Mouse (Mus musculus): ENCODE measurements around the gene Slc6a11. TPM values are rescaled to one million over a fixed set of nuclear protein-coding genes. Genes with fewer than 3 reads are reported as not detected.

Slc6a11 gene
- polyA plus RNA-seq, 1 experiment from 2014 or later: 0.91 TPM

DNA sequence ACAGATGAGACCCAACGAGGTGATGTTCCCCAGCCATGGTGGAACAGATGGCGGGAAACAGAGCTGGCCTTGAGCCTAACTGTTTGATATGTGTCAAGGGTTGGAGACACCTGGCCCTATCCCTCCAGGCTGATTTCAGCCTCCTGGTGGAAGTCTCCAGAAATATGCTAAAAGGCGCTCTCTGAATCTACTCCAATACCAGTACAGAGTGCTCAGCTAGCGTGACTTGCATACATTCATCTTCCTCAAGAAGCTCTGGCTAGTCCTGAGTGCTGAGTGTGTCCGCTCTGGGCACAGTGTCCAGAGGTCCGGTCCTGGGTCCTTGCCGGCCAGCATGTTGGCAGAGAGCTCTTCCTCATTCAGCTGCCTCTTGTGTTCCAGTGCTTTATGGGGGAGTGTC, 27.8 kb downstream of the Slc6a11 start:
- Histone ChIP-seq H3K36me3 (ENCODE audit: control insufficient read depth, insufficient read depth, low read length) (no peaks in the 10 kb centered on the region), H3K4me2 (replicated peaks; ENCODE audit: low read depth, low read length) (no peak overlapping the region), H3K27ac (ENCODE audit: low read depth, low read length) (no peak overlapping the region), H3K27me3 (ENCODE audit: control insufficient read depth, insufficient read depth, low read length) (no peaks in the 10 kb centered on the region), H3K9ac (ENCODE audit: low read depth, low read length) (no peak overlapping the region), H3K4me3 (ENCODE audit: low read depth, low read length) (no peak overlapping the region), H3K4me1 (replicated peaks; ENCODE audit: control insufficient read depth, insufficient read depth, low read length) (no peaks in the 10 kb centered on the region), H3K9me3 (ENCODE audit: control insufficient read depth, low read length) (no peaks in the 10 kb centered on the region)
- DNase-seq (ENCODE audit: low spot score) (no peak), ATAC-seq (ENCODE audit: low FRiP score) (no peak)
- WGBS: 86% methylated on average over 7 of the region's 7 CpGs

DNA sequence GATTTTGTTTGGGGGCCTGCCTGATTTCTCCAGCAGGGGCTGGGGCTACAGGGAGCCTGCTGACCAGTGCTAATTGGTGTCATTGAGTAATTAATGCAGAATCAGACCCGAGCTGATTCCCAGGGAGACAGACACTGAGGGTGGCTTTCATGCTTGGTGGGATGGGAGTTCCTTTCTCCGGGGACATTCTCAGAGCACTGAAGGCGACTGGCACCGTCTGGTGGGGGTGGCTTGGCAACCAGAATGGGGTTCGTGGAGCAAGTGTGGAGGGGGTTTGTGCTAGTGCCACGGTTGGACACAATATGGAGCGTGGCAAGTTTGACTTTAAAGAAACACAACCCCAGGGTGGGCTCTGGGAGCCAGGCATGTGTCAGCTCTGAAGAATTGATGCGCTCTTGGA, 29.7 kb downstream of the Slc6a11 start:
- no peak for DNase-seq (ENCODE audit: low spot score)
- H3K27ac ChIP-seq (ENCODE audit: low read depth, low read length): no peak overlapping the region
- no peak overlapping the region for H3K4me2 ChIP-seq (replicated peaks; ENCODE audit: low read depth, low read length)
- 77% methylated on average over 8 of the region's 8 CpGs for WGBS
- H3K27me3 ChIP-seq (ENCODE audit: control insufficient read depth, insufficient read depth, low read length): no peaks in the 10 kb centered on the region
- H3K36me3 ChIP-seq (ENCODE audit: control insufficient read depth, insufficient read depth, low read length): no peaks in the 10 kb centered on the region
- H3K4me3 ChIP-seq (ENCODE audit: low read depth, low read length): no peak overlapping the region
- no peaks in the 10 kb centered on the region for H3K4me1 ChIP-seq (replicated peaks; ENCODE audit: control insufficient read depth, insufficient read depth, low read length)
- H3K9me3 ChIP-seq (ENCODE audit: control insufficient read depth, low read length): no peaks in the 10 kb centered on the region
- no peak overlapping the region for H3K9ac ChIP-seq (ENCODE audit: low read depth, low read length)
- no peak for ATAC-seq (ENCODE audit: low FRiP score)

DNA sequence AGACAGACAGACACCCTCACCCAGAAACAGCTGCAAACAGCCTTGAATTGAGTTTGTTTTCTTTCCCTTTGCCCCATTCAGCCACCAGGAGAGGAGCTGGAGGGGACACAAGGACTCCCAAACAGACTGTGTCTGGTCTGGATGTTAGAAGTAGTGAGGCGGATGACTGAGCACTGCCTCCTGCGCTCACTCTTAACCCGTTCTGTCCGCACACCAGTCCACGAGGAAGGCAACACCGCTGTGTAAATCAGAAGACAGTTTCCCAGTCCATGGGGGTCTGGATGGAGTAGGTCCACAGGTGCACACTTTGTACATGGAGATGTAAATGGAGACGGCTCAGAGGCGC, 43.0 kb downstream of the Slc6a11 start:
- peak; percentile 40 for DNase-seq (ENCODE audit: low spot score)
- H3K9ac ChIP-seq (ENCODE audit: low read depth, low read length): no peak overlapping the region; the same call in 1 of the 2 replicates

DNA sequence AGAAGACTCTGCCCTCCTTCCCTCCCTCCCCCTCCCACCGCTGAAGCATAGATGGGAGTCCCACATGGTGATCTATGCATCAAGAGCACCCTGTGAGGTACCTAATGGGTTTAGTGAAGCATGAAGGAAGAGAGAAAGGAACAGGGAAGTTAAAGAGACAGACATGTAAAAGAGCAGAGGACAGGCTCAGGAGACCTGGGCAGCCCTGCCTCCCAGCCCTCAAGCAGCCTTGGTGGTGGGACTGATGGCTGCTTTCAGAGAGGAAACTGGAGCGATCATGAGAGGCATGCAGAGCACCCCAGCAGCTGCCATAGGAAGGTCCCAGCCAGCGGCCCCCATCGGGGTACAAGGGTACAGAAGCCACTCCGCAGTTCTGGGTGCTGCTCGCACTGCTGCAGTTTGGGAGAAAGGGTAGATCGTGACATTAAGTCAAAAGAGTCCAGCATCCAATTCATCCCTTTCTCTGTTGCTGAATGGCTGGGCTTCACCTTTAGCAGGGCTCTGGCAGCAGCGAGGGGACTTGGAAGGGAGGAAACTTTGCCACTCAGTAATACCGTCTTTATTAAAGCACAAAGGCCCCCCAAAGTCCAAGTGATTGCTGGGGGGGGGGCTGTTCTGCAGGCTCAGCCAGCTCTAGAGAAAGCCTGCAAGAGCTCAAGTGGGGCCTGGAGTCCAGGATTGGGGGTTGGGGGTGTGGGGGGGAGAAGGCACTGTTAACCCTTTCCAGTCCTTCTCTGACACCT, 43.5 kb downstream of the Slc6a11 start:
- H3K4me2 ChIP-seq (replicated peaks; ENCODE audit: low read depth, low read length): peak overlapping the region; percentile 22
- H3K27ac ChIP-seq (ENCODE audit: low read depth, low read length): no peak overlapping the region
- H3K9me3 ChIP-seq (ENCODE audit: control insufficient read depth, low read length): no peaks in the 10 kb centered on the region
- 6% methylated on average over 9 of the region's 9 CpGs for WGBS
- peaks cover 6% of the 10 kb centered on the region; the same call in 1 of the 2 replicates for H3K4me1 ChIP-seq (replicated peaks; ENCODE audit: control insufficient read depth, insufficient read depth, low read length)
- ATAC-seq (ENCODE audit: low FRiP score): 0 out of 2 replicates have a peak, but pooled peaks have one; percentile 12
- H3K4me3 ChIP-seq (ENCODE audit: low read depth, low read length): no peak overlapping the region
- H3K36me3 ChIP-seq (ENCODE audit: control insufficient read depth, insufficient read depth, low read length): no peaks in the 10 kb centered on the region
- no peak for DNase-seq (ENCODE audit: low spot score)
- H3K9ac ChIP-seq (ENCODE audit: low read depth, low read length): no peak overlapping the region; the same call in 1 of the 2 replicates
- peaks cover 9% of the 10 kb centered on the region for H3K27me3 ChIP-seq (ENCODE audit: control insufficient read depth, insufficient read depth, low read length)

More for the DNA sequence above, 43.0 kb downstream of the Slc6a11 start:
- Histone ChIP-seq H3K36me3 (ENCODE audit: control insufficient read depth, insufficient read depth, low read length) (no peaks in the 10 kb centered on the region), H3K4me2 (replicated peaks; ENCODE audit: low read depth, low read length) (peak overlapping the region; percentile 22), H3K4me1 (replicated peaks; ENCODE audit: control insufficient read depth, insufficient read depth, low read length) (peaks cover 6% of the 10 kb centered on the region; the same call in 1 of the 2 replicates), H3K27me3 (ENCODE audit: control insufficient read depth, insufficient read depth, low read length) (peaks cover 9% of the 10 kb centered on the region), H3K27ac (ENCODE audit: low read depth, low read length) (no peak overlapping the region), H3K4me3 (ENCODE audit: low read depth, low read length) (no peak overlapping the region), H3K9me3 (ENCODE audit: control insufficient read depth, low read length) (no peaks in the 10 kb centered on the region)
- 1% methylated on average over 8 of the region's 8 CpGs for WGBS
- 0 out of 2 replicates have a peak, but pooled peaks have one; percentile 35 for ATAC-seq (ENCODE audit: low FRiP score)

DNA sequence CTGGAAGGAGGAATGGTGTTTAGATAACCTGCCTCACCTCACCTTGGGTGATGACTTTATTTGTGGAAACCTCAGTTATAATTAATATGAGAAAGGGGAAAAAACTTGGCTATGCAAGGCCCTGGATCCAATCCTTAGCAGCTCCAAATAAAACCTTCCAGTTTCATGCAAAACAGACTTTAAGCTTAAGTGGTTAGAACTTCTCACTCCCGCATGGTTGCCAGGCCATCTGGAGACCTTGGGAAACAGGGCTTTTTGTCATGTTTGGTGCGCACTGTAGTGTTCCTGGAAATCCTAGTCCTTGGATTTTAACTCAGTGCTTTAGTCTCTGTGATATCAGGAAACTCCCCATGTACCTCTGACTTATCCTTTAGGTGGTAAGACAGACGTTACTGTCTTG, 47.1 kb downstream of the Slc6a11 start:
- Histone ChIP-seq H3K9me3 (ENCODE audit: control insufficient read depth, low read length) (no peaks in the 10 kb centered on the region), H3K36me3 (ENCODE audit: control insufficient read depth, insufficient read depth, low read length) (no peaks in the 10 kb centered on the region), H3K4me3 (ENCODE audit: low read depth, low read length) (no peak overlapping the region), H3K4me1 (replicated peaks; ENCODE audit: control insufficient read depth, insufficient read depth, low read length) (peaks cover 6% of the 10 kb centered on the region; the same call in 1 of the 2 replicates), H3K4me2 (replicated peaks; ENCODE audit: low read depth, low read length) (no peak overlapping the region), H3K27me3 (ENCODE audit: control insufficient read depth, insufficient read depth, low read length) (peaks cover 13% of the 10 kb centered on the region), H3K9ac (ENCODE audit: low read depth, low read length) (no peak overlapping the region), H3K27ac (ENCODE audit: low read depth, low read length) (no peak overlapping the region)
- WGBS: 87% methylated on average over 3 of the region's 3 CpGs
- DNase-seq (ENCODE audit: low spot score) (no peak), ATAC-seq (ENCODE audit: low FRiP score) (no peak)

DNA sequence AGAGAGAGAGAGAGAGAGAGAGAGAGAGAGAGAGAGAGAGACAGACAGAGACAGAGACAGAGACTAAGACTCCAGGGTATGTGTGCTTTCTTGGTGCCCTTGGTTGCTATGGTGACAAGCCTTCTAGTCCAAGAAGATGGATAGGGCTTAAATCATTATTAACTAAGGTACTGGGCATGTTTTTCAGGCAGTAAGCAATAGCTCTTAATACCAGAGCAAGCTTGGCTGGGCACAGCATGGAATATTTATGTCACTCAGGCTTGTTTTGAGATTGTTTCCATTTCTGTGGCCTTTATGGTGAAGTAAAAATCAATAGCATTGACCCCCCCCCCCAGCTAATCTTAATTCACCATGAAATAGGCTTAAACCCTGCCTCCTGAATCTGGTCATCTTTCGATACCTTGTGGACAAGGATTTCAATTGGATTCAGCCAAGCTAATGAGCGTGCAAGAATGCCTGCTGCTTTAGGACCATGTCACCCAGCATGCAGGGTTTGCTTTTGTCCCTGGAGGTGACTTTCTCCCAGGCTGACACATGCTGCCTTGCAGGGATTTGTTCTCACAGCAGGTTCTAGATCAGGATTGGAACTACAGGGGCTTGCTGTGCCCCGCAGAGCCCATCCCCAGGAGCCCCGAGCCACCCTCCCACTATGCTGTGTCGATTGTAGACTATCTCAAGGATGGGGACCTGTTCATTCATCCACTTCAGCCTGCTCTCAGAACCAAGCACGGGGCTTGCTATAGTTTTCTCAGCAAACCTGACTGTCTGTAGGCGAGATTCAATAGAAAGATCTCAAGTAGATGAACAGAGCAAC, 51.5 kb downstream of the Slc6a11 start:
- Histone ChIP-seq H3K4me3 (ENCODE audit: low read depth, low read length) (no peak overlapping the region), H3K36me3 (ENCODE audit: control insufficient read depth, insufficient read depth, low read length) (no peaks in the 10 kb centered on the region), H3K4me2 (replicated peaks; ENCODE audit: low read depth, low read length) (no peak overlapping the region), H3K27ac (ENCODE audit: low read depth, low read length) (peak overlapping the region; percentile 51; the same call in 1 of the 2 replicates), H3K27me3 (ENCODE audit: control insufficient read depth, insufficient read depth, low read length) (peaks cover 13% of the 10 kb centered on the region; the same call in 1 of the 2 replicates), H3K9me3 (ENCODE audit: control insufficient read depth, low read length) (no peaks in the 10 kb centered on the region), H3K4me1 (replicated peaks; ENCODE audit: control insufficient read depth, insufficient read depth, low read length) (no peaks in the 10 kb centered on the region), H3K9ac (ENCODE audit: low read depth, low read length) (no peak overlapping the region)
- peak; percentile 41 for DNase-seq (ENCODE audit: low spot score)
- WGBS: 29% methylated on average over 7 of the region's 7 CpGs
- peak; percentile 83 for ATAC-seq (ENCODE audit: low FRiP score)

DNA sequence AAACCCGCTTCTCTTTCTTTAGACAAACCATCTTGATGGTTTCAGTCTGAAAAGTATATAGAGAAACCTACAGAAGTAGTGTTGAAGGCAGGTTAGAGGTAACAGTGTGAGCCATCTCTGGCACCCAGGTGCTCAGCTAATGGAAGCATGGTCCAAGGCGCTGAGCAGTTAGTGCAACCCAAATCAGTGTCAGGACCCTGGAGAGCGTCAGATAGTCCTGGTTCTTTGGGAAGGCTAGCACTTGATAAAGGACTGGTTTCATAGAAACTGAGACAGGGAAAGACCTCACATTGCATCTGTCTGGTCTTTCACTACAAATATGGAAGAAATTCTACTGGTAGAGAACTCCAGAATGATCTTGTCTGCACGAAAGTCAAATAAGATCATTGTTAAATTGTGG, 56.1 kb downstream of the Slc6a11 start:
- Histone ChIP-seq H3K9me3 (ENCODE audit: control insufficient read depth, low read length) (no peaks in the 10 kb centered on the region), H3K36me3 (ENCODE audit: control insufficient read depth, insufficient read depth, low read length) (no peaks in the 10 kb centered on the region), H3K27ac (ENCODE audit: low read depth, low read length) (no peak overlapping the region), H3K4me1 (replicated peaks; ENCODE audit: control insufficient read depth, insufficient read depth, low read length) (no peaks in the 10 kb centered on the region; the same call in 1 of the 2 replicates), H3K27me3 (ENCODE audit: control insufficient read depth, insufficient read depth, low read length) (peaks cover 18% of the 10 kb centered on the region), H3K9ac (ENCODE audit: low read depth, low read length) (no peak overlapping the region), H3K4me2 (replicated peaks; ENCODE audit: low read depth, low read length) (no peak overlapping the region), H3K4me3 (ENCODE audit: low read depth, low read length) (no peak overlapping the region)
- DNase-seq (ENCODE audit: low spot score) (peak; percentile 49), ATAC-seq (ENCODE audit: low FRiP score) (no peak)
- 49% methylated on average over 4 of the region's 4 CpGs for WGBS

DNA sequence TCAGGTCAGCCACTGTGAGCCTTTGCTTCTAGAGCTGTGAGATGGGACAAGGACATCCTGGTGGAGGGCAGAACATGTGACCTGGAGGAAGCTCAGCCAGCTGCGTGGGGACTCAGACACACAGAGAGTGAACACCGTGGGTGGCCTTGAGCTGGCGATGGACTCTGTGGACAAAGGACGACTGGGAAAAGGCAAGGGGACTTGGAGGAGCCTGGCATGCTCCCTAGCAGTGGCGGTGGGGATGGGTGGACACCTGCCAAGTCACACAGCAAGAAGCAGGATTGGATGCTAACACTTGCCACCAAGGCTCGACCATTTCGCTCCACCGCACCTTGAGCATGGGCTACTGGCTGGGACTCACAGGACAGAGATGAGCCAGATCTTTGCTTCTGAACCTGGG, 57.8 kb downstream of the Slc6a11 start:
- Histone ChIP-seq H3K27ac (ENCODE audit: low read depth, low read length) (no peak overlapping the region), H3K4me3 (ENCODE audit: low read depth, low read length) (no peak overlapping the region), H3K27me3 (ENCODE audit: control insufficient read depth, insufficient read depth, low read length) (peaks cover 16% of the 10 kb centered on the region), H3K9ac (ENCODE audit: low read depth, low read length) (no peak overlapping the region), H3K4me2 (replicated peaks; ENCODE audit: low read depth, low read length) (no peak overlapping the region), H3K9me3 (ENCODE audit: control insufficient read depth, low read length) (no peaks in the 10 kb centered on the region), H3K36me3 (ENCODE audit: control insufficient read depth, insufficient read depth, low read length) (no peaks in the 10 kb centered on the region), H3K4me1 (replicated peaks; ENCODE audit: control insufficient read depth, insufficient read depth, low read length) (no peaks in the 10 kb centered on the region; the same call in 1 of the 2 replicates)
- 73% methylated on average over 8 of the region's 8 CpGs for WGBS
- DNase-seq (ENCODE audit: low spot score) (no peak), ATAC-seq (ENCODE audit: low FRiP score) (no peak)
